Mouse (Mus musculus): ENCODE measurements around the gene Irf4.

DNA sequence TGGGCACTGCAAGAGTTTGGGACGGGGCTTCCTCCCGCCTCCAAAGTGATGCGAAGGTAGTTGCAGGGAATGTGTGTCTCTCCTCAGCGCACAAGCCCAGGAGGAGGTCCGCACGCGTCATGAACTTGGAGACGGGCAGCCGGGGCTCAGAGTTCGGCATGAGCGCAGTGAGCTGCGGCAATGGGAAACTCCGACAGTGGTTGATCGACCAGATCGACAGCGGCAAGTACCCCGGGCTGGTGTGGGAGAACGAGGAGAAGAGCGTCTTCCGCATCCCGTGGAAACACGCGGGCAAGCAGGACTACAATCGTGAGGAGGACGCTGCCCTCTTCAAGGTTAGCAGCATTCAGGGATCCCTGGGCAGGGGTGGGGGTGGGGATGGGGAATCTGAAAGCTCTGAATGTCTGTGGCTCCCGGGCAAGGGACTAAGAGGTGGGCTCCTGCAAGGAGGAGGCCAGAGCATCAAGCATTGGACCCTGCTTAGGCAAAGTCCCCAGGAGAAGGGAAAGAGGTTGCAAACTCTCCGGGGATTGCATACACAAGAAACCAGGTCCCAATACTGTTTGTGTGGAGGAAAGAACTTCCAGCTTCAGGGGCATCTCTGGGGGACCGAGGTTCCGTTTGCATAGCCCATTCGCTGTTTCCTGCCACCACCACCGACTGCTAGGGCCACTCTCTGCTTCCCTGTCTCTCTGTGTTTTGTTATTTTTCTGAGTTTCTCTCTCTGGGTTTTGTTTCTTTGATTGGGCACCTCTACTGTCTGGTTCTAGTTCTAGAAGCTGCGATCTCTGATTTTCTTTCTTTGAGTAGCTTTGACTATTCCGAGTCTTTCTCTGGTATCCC, 1.7 kb downstream of the Irf4 start:
- TF ChIP-seq CTCF (conservative IDR thresholded peaks at IDR 0.05; ENCODE audit: insufficient read depth, insufficient read length, low read depth, low read length) (no peak), POLR2A (IDR thresholded peaks at IDR 0.05; ENCODE audit: low read depth, low read length) (no peak)
